Mouse (Mus musculus) kidney, postnatal 4 days (tissue): ENCODE data around the gene Carmil2.

Source experiments
- DNase-seq, 2 experiments: peaks; one replicate each; pipeline ENCODE4 v3.0.0; 2021; ENCODE audit warnings: mixed read lengths in 2 of 2

Gene Carmil2

DNA sequence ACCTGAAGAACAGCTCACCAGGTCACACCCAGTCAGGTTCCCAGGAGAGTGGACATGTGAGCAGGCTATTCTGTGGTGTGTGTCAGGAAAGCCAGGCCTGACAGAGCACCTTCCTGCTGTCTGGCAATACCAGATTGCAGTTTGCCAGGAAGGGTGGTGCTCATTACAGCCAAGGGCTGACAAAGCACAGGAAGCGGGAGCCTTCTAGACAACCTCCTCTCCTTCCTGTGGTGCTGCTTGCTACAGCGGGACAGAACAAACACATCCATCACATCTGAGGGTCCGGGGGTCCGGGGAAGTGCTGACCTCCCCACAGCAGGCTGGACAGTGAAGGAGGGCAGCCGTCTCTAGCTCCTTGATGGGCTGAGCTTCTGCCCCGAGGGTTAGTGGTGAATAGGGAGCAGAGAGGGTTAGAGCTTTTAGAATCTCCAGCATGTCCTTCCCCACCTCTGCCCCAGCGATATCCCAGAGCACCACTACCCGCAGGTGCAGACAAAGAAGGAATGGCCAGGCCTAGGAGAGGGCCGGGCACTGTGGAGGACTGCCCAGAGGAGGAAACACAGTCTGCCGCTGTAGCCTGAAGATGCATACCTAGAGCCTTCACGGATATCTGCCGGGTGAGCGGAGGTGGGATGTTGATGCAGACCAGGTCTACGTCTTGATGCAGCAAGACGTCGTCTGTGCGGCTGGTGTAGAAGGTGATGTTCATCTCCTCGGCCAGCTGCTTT is 41.5 kb downstream of the Carmil2 start:
- peak; percentile 44 to 57 for DNase-seq

DNA sequence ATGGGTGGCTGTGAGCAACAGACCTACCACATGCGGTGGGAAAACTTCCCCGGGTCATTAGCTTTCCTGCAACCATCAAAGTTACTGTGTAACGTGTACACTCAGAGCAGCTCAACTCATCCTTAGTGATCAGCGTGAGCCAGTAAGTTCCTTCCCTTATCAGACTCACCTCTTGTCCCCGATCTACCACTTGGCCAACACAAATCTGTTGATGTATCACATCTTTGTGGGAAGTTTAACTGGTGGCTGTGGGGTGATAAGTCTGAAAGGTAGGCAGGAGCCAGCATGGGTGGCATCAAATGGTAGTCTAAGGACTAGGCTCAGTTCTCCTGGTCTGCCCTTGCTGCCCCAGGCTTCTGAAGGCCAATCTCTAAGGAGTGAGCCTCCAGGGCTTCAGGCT is 46.1 kb downstream of the Carmil2 start:
- no peak for DNase-seq

DNA sequence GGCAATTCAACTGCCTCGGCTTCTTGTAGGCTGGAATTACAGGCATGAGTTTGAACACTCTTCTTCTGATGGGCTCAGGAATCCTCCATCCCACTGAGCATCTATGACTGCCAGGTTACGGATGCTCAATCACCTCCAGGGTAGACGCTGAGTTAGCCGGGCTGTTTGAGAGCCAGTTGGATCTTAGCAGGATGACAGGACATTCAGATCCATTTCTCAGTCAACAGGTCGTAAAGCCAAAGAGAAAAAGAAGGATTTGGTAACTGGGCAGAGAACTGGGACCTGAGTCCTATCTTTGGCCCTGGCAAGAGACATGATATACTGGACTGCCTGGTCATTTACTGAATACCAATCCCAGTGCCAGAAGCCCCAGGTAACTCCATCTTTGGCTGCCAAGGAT is 53.1 kb downstream of the Carmil2 start:
- no peak for DNase-seq

DNA sequence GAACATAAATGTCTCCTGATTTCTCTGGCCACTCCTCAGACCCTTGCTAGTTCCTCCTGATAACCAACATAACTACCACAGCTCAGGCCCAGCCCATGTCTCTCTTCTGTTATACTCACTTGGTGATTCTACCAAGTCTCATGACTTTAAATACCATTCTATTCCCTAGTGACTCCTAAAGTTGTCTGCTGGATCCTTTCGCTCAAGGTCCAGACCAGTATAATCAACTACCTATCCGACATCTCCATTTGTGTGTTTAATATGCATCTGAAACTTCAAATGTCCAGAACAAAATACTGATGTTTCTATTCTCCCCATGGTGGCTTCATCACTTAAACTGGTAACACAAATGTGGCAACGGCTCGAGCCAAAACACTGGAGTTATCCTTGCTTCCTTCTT is 57.2 kb downstream of the Carmil2 start:
- DNase-seq, result no peak
